Mouse (Mus musculus) adrenal gland, adult (tissue): ENCODE measurements around the gene S1pr5.
"Not testable (repeated sequence)": the region's sequence is repeated elsewhere in the genome, so short reads cannot be mapped to it uniquely, and the experiment has no call there.

Experiments used
- DNase-seq, 2 experiments: peaks; one replicate each; pipeline ENCODE4 v3.0.0; 2022 to 2023; ENCODE audit warnings: low spot score in 1 of 2; ENCODE audit not compliant: inconsistent age in 2 of 2

S1pr5 gene

DNA sequence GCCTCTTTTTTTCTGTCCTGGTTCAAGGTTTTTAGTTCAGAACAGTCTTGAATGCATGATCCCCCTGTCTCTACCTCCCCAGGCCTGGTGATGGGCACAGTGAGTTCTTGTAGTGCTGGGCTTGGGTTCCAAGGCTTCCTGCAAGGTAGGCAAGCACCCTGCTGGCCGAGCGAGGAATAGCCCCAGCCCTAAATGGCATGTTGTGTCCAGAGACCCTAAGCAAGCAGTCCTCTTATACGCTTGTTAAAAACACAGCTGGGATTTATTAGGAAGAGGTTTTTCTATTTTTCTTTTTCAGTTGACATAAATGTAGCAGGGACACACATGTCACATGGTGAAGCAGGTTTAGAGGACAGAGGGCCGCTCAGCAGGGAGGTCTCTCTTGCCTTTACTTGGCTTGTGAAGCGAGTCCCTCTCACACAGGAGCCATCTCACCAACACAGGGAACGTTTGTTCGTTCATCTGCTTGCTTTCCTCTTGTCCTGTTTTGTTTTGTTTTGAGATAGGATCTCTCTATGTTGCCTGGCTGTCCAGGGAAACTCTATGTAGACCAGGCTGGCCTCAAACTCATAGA is 34.5 kb downstream of the S1pr5 start:
- no peak for DNase-seq

DNA sequence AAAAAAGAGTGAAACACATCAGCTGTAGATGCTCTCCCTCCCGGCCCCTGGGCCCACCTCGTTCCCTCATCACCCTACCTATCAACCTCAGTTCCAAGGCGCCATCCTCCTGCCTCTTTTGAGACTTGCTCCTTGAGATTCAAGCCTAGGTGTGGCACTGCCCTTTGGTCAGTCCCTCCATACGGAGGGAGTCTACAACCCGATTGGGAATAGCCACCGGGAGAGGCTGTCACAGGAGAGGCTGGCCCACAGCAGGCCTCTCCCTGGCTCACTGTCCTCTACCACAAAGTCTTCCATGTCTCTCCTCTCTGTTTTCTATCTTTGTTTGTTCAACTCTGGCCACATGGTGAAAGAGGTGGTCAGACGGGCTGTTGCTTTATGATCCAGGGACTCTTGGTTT is 36.6 kb downstream of the S1pr5 start:
- no peak for DNase-seq

DNA sequence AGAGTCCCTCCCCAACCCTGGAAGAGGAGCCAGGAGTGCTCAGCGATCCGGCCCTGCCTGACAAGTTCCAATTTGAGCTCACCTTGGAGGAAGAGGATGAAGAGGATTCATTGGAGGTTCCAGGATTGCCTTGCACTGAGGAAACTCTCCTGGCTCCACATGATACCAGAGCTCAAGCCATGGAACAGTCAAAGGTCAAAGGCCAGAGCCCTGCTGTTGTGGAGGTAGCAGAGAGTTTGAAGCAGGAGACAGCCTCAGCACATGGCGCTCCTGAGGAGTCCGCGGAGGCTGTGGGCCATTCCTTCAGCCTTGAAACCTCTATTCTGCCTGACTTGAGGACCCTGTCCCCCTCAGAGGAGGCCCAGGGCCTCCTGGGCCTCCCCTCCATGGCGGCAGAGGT is 37.4 kb downstream of the S1pr5 start:
- peak in 1 of 2 experiments; percentile 5 for DNase-seq

DNA sequence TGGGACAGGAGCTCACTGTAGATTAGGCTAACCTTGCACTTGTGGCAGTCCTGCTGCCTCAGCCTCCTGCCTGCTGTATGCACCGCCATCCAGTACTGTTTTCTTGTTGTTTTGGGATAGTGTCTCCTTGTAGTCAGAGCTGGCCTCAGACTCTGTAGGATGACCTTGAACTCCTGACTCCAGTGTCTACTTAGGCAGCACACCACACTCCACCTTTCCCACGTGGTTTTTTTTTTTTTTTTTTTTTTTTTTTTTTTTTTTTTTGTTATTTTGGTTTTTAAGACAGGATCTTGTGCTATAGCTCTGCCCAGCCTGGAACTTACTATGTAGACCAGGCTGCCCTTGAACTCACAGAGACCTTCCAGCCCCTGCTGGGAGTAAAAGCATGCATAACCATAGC is 39.6 kb downstream of the S1pr5 start:
- no peak for DNase-seq

DNA sequence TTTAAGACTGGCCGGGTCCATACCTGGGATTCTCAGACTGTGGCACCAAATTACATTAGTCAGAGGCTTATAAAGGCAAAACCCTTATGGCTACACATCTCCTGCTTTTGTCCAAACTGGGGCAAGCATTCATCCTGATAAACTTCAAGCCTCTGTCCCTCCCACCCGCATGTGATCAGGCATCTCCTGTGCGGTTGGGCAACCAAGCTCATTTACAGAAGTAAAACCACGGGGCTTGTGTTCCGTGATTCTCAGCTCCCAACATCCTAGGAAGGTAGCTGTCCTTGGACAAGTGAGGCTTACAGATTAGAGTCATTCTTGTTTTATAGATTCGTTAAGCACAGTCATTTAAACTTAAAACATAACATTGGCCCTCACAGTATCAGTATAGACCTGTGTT is 41.4 kb downstream of the S1pr5 start:
- no peak for DNase-seq

DNA sequence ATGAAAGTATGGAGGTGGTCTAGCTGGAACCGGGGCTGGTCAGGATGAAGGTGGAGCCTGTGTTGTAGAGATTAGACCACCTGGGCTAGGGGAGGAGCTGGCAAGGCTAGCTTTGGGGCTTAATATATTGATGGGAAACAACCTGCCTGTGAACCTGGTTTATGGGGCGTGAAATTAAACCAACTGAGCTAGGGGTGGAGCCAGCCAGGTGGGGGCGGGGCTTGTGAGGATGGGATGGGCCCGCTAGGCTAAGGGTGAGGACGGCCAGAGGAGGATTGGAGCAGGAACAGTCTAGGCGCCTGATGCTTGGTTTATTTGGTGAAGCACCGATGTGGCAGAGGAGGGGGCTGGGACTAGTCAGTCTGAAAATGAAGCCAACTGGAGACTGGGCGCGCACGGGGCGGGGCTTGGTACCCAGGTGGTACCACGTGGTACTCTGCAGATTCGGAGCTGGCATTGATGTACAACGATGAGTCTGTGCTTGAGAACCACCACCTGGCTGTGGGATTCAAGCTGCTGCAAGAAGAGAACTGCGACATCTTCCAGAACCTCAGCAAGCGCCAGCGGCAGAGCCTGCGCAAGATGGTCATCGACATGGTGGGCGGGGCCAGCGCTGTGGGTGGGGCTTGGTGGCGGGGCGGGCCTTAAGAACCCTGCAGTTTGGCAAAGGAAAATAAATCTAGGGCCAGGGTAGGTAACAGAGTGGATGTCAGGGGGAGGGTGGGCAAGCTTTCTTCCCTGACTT is 43.5 kb downstream of the S1pr5 start:
- DNase-seq: peak in 1 of 2 experiments; percentile 53

DNA sequence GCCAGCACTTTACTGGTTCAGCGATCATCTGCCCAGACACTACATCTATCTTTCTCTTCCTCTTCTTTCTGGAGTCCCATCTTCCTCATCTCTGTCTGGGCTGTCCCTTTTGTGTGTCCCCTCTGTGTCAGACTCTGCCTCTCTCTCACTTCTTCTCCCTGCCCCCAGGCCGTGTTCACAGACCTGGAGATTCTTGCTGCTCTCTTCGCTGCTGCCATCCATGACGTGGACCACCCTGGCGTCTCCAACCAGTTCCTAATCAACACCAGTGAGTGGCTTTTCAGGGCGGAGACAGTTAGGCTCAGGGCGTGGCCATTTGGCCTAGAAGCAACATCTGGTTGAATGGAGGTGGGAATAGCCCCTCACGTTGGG is 44.1 kb downstream of the S1pr5 start:
- no peak for DNase-seq

DNA sequence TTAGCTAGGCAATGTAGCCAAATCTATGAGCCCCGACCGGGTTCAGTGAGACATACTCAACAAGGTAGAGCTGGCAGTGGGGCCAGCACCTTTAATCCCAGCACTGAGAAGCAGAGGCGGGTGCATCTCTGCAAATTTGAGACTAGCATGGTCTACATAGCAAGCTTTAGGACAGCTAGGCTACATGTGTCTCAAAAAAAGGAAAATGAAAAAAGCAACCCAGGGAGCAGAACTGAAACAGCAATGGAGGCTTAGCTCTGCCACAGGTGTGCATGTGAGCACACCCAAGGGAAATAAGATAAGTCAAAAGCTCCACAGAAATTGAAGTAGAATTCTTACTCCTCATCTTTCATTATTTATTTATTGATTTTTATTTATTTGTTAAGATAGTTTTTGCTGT is 49.3 kb downstream of the S1pr5 start:
- no peak for DNase-seq

DNA sequence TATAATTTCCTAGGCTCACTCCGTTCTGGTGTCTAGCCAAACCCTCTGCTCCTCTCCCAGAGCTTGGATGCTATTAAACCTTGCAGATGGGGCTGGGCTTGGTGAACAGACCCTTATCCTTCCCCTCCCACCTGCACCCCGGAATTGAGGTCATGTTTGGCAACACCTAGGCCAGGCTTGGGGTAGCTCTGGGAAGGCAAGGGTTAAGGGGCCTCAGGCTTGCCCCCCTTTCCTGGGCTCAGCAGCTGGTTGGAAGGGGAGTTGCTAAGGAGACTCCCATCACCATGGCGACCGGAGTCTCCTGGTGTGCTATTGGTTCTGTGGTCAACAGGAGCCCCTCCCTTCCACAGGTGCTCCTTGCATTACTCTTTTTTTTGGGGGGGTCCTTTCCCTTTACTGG is 50.3 kb downstream of the S1pr5 start:
- DNase-seq: no peak

DNA sequence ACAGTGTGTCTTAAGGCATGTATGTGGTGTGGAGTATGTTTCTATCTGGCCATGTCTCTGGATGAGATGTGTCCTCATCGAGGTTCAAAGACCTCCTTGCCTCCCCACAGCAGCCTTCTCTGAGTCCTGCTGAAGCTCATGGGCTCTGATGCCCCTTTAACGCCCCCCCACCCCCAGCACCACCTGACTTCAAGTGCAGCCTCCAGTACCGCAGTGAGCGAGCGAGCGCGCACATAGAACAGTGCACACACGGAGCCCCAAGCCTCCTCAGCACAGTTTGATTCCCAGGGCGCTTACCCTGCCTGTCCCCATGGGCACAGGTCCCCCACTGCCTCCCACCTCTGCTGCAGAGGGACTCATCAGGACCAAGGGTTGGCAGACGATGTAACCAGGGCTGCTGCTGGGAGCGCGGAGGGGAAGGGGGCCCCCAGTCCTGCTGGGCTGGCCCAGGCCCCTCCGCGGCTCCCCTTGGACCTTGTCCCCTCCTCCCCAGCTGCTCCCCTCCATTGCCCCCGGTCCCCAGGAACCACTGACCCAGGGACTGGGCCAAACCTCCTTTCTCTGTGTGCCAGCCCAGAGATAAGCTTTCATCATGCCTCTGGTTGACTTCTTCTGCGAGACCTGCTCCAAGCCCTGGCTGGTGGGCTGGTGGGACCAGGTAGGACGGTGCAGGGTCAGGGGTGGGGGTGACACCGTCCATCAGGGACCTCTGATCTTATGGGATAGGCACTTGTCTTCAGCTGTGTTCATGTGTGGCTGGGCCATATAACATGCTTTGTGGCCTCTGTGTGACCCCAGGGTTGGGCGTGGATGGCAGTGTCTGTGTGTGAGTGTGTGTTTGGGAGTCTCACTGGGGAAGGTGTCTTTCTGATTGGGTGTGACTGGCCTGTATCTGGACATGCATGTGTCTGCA is 51.5 kb downstream of the S1pr5 start:
- DNase-seq: no peak

DNA sequence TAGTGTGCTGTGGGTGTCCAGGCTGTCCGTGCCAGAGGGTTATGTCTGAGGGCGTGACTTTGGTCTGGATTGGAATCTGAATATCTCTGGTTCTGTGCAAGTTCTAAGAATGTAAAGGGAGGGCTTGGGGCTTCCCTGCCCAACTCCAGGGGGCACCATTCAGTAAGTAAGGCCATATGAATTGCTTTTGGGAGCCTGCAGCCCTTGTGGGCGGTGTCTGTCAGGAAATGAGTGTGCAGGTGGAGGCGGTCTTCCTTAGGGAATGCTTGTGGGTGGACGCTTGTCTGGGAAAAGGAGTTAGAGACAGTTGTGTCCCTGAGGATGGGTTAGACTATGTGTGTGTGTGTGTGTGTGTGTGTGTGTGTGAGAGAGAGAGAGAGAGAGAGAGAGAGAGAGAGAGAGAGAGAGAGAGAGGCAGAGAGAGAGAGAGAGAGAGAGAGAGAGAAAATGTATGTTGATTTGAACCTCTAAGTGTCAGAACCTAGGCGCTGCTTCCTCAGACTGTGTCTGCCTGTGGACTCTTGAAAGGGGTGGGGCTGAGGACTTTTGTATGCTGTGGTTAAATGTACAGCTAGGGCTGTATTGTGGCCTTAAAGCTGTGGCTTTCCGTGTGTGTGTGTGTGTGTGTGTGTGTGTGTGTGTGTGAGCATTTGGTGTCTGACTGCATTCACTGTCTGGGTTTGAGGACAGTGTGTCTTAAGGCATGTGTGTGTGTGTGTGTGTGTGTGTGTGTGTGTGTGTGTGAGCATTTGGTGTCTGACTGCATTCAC is 52.3 kb downstream of the S1pr5 start:
- not testable (repeated sequence) for DNase-seq

DNA sequence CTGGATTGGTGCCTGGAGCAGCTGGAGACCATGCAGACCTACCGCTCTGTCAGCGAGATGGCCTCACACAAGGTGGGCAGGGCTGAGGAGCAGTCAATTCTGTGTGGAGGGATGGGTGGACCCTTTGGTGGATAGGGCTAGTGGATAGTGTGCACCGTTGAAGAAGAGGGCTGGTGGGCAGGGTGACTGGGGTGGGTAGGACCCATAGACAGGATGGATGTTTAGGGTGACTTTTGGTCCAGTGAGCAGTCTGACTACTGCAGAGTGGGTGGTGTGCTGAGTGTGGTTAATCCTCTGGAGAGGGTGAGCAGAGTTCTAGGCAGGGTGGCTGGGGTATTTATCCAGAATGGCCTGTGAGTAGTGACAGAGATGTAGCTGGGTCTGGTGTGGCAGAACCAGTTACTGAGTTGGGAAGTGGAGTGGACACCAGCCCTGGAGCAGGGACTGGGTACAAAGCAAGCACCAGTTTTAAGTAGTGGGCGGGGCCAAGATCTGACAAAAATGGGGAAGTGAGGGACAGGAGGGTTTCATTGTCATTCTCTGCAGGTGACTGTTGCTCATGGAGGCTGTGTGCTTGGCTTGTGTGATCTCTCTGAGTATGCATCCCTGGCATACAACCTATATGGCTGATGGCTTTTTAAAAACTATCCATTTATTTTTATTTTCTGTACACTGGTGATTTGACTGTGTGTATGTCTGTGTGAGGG is 53.3 kb downstream of the S1pr5 start:
- DNase-seq: no peak

DNA sequence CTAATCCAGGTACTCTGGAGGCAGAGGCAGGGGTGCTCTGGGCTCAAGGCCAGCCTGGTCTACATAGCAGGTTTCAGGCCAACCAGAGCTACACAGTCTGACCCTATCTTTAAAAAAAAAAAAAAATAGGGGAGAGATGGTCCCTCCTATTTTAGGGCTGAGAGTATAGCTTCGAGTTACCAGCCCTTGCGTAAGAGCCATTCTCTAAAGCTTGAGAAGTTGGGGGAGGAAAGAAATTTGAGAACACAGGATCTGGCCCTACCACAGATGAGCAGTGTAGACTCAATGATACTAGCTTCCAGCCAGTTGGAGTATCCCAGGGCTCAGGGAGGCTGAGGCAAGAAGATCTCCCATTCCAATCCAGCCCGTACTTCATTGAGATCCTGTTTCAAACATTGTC is 54.5 kb downstream of the S1pr5 start:
- no peak for DNase-seq
